Mouse (Mus musculus): ENCODE data around the gene Bcam.

- TF ChIP-seq CTCF (IDR thresholded peaks at IDR 0.05) (no peak), EP300 (IDR thresholded peaks at IDR 0.05; ENCODE audit: insufficient read depth, low read depth, low read length) (no peak)
Measured at GRCm38 (mm10) chr7:19724167-19724566, 46.6 kb downstream of the Bcam start.

Data from heart, adult 2 months (tissue).